Mouse (Mus musculus): ENCODE measurements at regions not wholly inside any gene's neighbourhood (a gene's known extent, or its start where the extent isn't known, plus 50 kb on each side); places are given as distances from the start of the nearest gene placed in this dataset.
A peak's percentile ranks its signal among the peaks of the same experiment; 100 is the strongest.

DNA sequence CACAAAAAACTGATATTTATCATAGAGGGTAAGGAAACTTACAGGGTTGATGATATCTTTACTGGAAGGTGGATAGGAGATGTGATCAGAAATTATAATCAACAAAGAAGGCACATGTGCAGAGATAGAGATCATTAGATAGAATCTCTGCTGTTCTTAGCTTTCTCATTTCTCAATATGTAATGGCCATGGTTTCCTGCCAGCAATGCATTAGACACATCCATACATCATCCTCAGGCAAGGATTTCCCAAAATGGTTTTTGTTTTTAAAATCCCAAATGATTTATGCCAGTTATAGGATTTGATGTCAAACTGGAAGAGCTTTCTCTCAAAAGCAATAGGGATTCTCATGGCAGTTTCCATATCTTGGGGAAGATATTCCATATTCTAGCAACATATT lies 52.0 kb upstream of the C030005K15Rik start:
- no peak for DNase-seq

DNA sequence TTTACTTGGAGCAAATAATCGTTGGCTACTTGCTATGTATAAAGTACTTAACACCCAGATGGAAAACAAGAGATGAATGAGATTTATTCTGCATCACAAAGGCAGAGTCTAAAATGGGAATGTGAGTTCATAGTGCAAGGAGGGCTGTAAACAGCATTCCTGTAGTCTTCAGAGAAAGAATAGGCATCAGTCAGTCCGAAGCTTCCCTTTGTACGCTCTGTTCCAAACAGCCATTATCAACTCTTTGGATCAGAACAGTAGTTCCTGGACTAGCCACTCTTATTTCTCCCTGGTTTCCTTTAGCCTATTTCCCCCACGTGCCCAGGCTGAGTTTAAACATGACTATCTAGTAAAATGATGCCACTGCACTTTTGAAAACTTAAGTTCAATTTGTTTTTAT lies 52.8 kb upstream of the C030005K15Rik start:
- peak; percentile 9 for DNase-seq

DNA sequence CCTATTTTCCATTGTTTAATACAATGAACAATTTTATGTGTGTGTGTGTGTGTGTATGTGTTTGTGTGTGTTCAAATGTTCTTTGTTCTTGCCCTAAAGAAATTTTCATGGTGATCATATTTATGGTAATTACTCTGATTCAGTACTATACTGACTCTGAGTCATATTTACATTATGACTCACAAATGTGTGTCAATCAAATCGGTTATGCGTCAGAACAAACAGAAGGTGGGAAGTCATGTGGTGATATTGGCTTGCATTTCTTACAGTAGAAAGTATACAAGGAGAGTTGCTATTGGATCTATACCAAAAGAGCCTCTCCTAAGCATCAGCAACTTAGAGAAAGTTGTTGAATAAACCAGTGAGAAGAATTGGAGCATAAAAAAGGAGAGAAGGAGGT lies 67.2 kb upstream of the C030005K15Rik start:
- DNase-seq, result no peak

DNA sequence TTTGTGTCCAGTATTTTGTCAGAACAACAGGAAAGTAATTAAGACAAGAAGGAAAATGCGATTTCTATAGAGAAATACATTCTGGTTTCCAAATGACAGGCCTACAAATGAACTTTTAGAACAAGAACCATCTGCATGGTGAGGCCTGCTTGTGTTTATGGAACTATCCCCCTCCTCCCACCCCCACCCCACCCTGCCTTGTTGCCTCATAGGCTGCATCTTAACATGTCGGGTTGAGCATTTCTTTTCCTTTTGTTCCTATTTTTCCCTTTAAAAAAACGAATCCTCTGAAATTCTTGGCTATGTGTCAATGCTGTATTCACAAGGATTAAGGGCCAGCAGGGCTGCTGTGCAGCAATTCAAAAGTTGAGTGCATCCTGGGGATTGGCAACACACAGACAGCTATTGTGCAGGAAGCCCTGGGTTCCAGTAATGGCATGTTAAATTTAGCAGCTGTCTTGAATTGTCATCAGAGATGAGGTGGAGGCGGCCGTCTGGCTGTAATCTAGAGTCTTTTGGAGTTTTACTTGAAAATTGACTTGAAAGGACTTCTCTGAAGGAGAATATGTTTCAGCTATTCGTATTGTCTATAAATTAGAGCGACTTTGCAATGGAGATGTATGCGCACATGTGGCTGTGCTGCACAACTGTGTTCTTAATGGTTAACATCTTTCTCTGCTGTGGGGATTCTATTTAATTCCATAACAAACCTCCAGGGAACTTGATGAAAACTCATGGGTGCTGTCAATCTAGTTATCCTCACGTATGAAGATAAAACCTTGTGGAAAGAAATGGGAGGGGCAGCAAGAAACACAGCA lies 75.1 kb upstream of the C030005K15Rik start:
- DNase-seq, result no peak

DNA sequence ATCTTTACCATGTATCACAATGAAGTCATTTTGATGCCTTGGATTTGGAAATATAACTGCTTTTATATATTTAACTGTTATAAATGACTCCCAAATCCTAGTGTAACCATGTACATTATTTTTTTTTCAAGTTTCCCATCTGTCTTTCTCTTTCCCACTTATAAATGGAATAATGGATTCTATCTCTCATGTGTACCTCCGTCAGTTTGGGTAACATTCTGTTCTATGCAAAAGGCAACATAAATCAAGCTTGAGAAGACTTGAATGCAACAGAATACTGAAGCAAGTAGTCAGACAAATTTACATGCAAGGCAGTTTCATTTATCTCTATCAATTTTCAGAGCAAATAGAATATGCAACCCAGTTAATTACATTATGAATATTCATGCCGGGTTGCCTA lies 81.4 kb upstream of the C030005K15Rik start:
- DNase-seq, result no peak

DNA sequence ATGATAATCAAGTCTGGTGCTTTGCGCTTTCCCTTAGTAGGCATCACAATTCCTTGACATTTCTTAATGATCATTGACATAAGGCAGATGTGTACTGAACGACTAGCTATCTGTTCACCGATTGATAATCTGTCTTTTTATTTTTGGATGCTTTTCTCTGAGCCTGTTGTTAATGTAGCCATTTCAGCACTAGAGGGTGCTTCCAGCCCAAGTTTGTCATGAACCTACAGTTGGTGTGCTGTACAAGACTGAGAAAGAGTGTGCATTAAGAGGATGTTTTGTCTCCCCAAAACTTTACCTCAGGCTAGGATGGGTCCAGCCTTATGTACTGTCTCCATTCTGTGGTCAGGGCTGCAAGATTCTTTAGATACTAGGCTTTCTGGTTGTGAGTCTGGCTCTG lies 116.0 kb upstream of the C030005K15Rik start:
- peak; percentile 7 for DNase-seq

DNA sequence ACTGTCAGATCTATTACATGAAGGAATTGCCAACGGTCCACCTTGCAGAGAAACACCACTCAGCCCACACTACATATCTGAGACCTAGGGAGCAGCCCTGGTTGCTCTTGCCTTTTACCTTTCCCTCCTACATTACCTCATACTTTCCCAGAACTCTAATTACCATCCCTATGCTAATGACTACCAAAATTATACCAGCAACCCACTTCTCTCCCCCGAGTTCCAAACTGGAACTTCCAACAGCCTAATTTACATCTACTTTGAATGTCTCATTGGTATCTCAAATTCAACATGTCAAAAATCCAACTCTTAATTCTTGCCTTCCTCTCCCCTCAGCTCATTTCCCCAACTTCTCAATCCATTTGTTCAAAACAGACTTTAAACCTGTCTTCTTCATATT lies 124.9 kb upstream of the C030005K15Rik start:
- no peak for DNase-seq

DNA sequence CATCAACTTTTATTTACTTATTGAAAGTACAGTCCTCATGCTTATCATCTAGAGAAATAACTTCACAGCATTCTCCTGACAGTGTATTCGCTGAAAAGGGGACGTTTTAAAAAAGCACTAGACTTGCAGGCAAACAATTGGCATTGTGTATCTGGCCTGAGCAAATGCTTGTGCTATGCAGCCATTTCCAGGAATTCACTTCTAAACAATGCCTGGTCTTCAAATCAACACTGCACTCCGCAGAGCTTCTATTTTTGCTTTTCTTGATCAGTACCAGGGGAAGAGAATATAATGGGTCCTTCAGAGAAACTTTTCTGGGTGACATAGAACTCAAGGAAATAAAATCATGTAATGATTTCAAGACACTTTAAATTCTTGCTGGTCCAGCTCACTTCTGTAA lies 150.5 kb upstream of the C030005K15Rik start:
- DNase-seq, result peak; percentile 2

DNA sequence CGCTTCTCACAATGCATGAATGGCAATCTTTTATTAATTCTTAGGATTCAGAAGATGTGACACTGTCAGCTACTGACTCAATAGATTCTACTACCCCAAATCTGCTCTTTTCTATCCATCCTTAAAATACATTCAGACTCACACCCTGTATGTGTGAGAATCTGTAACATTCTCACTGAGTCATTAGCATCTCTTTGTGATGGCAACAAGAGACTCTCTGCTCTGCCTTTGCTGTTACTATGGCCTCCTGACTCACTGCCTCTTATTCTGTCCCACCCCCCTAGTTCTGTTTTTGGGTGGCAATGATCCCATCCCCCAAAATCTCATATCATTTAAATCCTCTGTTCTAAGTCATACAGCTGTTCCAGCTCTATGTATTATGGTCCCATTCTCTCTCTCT lies 159.5 kb upstream of the C030005K15Rik start:
- DNase-seq, result no peak

DNA sequence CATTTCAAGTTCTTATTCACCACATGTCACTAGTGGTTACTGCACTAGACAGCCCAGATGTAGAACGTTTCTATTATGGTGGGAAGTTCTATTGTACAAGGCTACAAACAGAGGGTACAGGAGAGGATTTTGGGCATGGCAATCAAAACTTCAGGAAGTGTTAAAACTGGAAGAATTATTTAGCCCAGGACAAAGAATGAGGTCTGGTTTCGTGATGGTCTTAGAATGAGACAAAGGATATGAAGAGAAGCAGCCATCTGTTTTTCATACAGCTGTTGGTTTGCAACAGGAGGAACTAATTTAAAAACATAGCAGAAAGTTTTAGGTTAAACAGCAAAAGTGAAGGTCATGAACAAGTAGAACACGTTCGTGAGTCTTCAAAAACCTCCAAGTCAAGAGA lies 179.2 kb upstream of the C030005K15Rik start:
- no peak for DNase-seq

DNA sequence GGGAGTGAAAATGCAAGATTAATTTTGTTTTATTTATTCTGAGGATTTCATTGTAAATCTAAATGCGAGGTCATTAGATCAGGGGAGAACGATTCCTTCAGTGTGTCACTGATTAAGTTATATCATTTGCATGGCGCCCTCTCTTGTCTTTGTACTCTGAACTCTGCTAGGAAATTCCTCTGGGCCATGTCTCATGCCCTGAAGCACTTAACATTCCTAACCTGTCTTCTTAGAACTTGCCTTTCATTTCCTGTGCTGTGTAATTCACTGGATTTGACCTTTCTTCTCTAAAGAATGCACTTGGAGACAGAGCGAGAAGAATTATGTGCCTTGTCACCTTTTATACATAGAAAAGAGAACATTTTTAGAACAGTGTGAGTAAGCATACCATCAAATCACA lies 199.0 kb upstream of the C030005K15Rik start:
- no peak for DNase-seq

DNA sequence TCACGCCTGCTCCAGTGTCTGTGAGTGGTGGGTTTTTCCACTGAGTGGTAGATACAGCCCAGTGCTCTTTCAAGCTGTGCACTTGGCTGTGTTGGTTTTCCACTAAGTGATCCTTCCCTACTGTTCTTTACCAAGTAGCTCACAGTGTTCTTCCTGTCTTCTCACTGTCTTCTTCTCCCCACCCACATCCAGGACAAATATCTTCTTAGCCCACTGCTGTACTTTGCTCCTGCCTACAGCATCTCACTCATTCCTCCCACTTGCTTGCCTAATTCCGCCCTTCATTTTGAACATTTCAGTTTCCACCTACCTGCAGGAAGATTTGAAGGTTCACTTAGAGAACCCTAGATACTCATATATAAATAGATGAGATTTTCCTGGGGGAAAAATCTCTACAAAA lies 213.8 kb upstream of the C030005K15Rik start:
- DNase-seq, result no peak

DNA sequence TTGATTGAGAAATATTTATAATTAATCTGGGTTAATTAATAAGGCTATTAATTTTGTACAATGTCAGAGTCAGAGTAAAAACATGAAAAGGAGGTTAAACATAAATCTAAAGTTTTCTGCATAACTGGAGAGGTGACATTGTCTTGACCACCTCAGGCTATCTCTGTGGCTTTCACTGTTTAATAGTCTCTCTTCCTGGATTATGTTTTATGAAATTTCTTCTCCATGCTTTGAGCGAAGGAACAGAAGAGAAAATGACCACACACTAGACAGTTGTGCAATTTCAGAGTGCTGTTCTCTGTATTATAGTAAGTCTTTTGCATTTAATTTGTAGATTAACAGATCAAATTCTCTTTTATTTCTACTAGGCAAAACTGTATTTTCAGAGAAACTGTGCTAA lies 239.3 kb upstream of the C030005K15Rik start:
- DNase-seq, result no peak

DNA sequence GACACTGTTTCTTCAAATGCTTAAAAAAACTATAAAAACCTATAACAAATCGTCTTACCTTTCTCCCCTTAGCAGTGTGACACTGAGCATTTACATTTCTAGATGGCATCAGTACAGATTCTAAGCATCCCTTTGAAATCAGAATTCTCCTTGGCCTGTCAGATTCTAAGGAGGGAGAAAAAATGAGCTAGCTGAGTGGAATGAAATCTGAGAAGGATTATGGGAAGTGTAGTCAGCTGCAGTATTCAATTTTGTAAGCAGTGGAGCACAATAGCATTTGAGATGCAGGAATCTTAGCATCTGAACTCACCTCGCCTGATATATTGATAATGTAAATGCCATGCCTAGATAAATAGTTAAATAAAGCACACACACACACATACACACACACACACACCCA lies 240.4 kb upstream of the C030005K15Rik start:
- DNase-seq, result no peak

DNA sequence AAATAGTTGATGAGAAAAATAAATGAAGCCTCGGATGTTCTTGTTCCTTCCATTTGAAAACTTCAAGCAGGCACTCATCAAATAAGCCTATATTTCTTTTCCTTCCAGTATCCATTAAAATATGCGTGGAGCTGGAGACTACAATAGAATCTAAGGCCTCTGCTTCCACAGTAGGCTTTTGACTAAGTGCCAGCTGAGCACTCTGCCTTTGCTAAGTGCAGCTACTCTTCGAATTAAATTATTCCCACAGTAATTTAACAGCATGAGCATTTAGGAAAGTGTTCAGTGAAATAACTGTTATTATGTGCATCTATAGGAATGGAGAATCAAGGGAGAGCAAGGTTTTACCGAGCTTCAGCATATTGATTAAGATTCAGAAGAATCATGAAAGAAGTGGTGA lies 280.5 kb upstream of the C030005K15Rik start:
- DNase-seq, result no peak

DNA sequence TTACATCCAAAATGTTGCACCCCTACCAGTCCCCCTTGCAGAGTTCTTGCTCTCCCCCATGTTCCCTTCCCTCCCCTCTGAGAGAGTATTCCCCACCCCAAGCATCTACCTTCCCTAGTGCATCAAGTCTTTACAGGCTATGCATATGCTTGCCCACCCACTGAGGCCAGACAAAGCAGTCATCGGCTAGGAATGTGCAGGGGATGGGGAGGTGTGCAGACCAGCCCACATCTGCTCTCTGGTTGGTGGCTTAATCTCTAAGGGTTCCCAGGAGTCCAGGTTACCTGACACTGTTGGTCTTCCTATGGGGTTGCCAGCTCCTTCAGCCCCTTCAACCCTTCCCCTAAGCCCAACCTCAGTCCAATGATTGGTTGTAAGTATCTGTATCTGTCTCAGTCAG lies 281.8 kb upstream of the C030005K15Rik start:
- no peak for DNase-seq

DNA sequence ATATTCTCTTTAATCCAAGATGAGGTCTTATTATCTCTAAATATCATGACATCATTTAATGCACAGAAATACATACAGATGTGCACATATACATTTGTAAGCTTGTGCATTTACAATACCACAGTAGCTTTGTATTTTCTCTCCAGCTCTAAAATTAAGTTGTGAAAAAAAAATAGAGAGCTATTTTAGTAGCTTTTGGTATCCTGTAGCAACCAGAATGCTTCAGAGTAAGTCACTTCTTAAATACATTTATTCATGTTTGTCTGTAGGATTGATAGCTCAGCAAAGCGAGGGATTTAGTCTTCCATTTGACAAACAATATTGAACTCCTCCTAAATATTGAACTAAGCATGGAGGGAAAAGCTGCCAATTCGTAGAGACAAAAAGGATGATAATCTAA lies 286.4 kb upstream of the C030005K15Rik start:
- DNase-seq, result no peak

DNA sequence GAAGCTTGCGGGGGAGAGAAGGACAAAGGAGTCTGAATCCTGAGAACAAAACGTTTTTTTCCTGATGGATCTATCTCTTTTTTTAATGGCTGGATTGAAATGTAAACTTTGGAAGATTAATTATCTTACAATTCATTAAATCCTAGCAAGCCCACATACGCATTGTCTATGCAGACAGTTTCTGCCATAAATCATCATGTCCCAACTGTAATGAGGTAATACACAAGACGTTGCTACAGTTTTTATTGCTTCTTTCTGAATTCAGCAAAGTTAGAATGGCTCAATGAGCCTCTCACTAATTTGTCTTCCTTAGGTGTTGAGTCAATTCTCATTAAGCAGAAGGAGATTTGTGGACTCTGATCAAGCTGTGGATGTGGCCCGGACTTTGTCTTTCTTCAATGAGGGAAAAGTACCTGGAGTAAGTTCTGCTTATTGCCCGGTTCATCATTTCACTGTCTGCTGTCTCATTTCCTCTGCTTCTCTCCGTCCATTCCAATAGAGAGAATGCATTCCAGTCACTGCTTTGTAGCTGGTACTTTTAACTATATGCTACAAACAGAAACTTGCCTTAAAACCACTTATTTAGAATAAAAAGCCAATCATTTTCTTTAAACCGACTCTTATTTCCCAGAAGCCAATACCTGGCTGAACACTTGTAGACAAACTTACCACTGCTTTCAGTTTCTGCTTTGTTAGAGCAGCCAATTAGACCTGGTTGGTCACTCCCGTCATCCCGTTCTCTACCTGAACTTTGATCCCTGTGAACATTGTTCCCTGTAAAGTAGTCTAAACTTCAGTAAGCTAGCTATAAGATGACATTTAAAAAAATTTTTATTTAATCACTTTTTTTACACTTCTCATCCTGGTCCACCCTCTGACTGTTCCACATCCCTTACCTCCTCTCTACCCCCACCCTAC lies 288.7 kb upstream of the C030005K15Rik start:
- no peak for DNase-seq

DNA sequence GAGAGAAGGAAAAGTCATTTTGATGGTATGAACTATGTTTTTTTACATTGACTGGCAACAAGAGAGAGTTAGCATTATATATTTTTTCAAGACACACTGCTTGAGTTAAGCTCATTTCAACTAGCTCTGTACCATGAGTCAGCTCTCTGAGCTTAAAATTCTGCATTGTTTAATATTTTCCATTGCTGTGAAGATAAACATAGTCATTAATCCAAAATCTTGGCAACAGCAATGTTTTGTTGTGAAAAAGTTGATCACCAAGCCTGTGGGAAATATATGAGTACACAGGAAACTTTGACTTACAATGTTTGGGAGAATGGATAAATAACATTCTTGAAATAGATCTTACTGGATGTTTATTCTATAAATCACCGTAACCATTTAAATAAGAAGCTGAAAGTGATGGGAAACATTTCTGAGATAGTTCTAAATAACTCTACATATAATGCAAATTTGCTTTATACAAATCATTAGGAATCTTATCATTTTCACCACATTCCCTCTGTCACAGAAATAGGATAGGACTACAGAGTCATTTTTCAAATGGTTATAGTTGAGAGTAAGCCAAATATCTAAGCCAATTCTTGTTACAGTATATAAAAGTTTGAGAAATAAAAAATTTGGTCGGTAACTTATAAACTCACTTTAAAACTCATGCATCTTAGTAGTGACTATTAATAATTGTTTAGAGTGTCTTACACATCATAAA lies 290.2 kb upstream of the C030005K15Rik start:
- no peak for DNase-seq

DNA sequence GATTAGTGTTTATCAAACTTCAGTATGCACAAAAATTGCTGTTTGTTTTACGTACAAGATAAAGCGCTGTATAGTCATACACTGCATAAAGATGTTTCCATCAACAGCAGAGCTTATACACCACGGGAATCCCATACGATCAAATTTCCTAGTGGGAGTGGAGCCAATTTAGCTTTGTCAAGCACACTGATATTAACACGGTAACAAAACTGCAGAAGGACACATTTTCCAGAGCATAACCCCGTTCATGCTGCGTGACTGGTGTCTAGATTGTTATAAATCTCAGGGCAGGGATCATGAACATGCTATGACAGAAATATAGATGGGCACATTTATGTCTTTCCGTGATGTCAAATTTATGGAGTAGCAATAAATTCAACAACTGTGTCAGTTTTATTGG lies 302.6 kb upstream of the C030005K15Rik start:
- no peak for DNase-seq

DNA sequence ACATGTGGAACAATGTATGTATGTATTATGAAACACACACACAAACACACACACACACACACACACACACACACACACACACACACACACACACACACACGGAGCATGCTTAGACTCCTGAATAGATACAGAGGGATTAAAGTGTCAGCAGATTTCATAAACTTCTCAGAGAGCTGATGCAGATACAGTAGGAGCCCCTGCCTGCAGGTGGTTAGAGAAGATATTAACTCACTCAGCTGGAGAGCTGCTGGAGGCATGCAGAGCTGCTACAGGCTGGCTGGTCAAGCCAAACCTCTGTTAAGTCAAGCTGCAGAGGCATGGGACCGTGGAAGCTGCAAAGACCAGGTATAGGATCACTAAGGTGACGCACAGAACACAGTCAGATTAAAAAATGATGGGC lies 303.1 kb upstream of the C030005K15Rik start:
- no peak for DNase-seq

DNA sequence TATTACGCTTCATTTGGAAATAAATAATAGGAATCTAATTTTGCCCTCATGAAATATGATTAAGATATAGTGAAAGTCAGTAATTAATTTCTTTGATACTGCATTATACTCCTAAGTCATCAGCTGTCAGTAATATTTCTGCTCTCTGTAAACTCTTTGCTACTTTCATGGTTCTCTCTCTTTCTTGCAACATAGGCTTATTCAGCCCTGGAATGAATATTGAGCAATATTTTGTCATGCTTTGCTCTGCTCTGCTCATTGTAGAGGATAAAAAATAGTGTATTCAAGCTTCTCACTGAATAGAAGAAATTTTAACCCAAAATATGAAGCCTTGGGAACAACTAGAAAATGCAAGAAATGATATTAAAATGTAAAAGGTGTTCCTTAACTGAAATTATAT lies 306.1 kb upstream of the C030005K15Rik start:
- no peak for DNase-seq

DNA sequence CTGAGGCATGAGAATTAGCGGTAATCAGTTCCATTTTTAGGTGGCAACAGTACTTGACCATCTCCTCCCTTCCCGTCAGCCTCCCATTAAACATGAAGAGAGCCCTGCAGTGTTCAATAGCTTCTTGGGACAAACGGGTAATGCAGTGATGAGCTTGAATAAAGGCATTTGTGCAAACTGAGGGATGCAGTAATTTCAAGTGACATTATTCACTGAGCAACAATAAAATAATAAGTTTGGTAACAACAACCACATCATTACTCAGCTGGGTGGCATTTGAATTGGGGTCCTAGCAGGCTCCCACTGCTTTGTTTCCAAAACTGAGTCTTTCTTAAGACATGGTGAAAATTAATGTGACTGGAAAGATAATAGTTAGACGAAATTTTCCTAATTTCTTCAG lies 315.2 kb upstream of the C030005K15Rik start:
- DNase-seq, result no peak

DNA sequence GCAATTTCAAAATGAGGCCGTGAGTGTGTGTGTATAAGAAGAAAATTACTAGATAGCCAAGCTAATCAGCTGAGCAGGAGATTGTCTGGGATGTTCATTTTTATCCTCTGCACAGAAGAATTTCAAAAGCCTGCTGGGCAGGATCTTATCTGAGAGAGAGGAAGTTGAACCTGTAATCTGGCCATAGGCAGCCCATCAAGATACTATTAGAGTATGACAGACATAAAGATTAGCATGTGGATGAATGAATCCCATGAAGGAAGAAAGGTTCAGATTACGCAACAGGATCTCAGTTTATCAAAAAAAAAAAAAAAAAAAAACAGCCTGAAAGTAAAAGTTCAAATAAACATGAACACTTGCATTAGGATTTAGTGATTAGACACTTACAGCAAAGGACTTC lies 317.3 kb upstream of the C030005K15Rik start:
- DNase-seq, result no peak

Measured in lung, postnatal 14 days (tissue).